Mouse (Mus musculus): ENCODE measurements at regions not wholly inside any gene's neighbourhood (a gene's known extent, or its start where the extent isn't known, plus 50 kb on each side); places are given as distances from the start of the nearest gene placed in this dataset.
"Not testable (repeated sequence)": the region's sequence is repeated elsewhere in the genome, so short reads cannot be mapped to it uniquely, and the experiment has no call there.

DNA sequence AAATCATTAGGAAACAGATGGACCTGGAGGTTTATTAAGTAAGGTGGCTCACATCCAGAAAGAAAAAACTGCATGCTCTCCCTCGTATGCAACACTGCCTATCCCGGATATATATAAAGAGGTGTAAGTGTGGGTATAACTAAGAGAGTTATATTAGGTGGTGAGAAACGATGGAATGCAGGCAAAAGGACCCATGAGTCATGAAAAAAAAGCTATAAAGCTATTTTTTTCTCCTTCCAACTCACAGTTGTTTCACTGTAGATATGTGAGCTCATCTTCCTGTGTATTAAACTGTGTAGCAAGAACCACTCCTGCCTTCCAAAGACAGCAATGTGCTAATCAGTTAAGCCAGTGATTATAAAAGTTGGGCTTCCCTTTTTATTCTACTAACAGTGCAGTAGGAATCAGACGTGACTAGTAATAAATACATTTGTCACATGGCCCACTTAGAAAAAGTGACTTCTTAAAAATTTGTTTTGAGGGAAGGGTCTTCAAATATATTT is 51.4 kb upstream of the Bdh1 start:
- DNase-seq (ENCODE audit: extremely low read depth) = not testable (repeated sequence)

DNA sequence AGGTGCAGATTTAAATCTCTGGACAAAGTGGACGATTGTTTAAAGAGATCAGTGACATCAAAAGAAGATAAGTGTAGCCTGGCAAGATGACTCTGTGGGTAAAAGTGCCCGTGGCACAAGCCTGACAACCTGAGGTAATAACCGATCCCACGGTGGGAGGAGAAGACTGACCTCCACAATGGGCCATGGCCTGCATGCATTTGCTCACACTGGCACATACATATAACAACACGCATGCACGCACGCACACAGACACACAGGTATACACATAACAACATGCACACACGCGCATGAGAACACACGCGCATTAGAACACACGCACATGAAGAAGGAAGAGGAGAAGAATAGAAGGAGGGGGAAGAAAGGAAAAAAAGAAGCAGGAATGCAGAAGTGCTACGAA is 52.2 kb upstream of the Bdh1 start:
- dilution Hi-C loops (cut with MboI; ENCODE audit: extremely low pct_ligation_motif_present, extremely low pct_unique_long_range_greater_than_20kb, low sequenced_read_pairs) = no loop called here
- H3K9ac ChIP-seq (ENCODE audit: insufficient read depth, low read depth) = no peak overlapping the region
- no peaks in the 10 kb centered on the region for H3K79me2 ChIP-seq (replicated peaks; ENCODE audit: control insufficient read depth, extremely low read depth, insufficient read depth, poor library complexity, severe bottlenecking)
- in situ Hi-C loops (cut with MboI; ENCODE audit: low pct_ligation_motif_present, low pct_unique_long_range_greater_than_20kb, low sequenced_read_pairs) = loop anchor here (25.0 kb wide), 1 partner anchor 1108 kb away; the partner anchor contains the start of gene Cpn2
- no peaks in the 10 kb centered on the region for H3K36me3 ChIP-seq (replicated peaks in 1 of 2; ENCODE audit: control insufficient read depth in 1 of 2, insufficient read depth in 1 of 2, low read length in 1 of 2)
- no peak overlapping the region for H3K4me3 ChIP-seq (replicated peaks in 1 of 3; ENCODE audit: low read depth in 2 of 3, low read length in 2 of 3, poor library complexity in 1 of 3)
- peaks cover 4% of the 10 kb centered on the region for H3K9me3 ChIP-seq (replicated peaks; ENCODE audit: low read length)
- no peak for DNase-seq (ENCODE audit: extremely low read depth)
- H3K27me3 ChIP-seq (replicated peaks) = no peaks in the 10 kb centered on the region
- H3K4me2 ChIP-seq (ENCODE audit: insufficient read depth, low read depth, poor library complexity, severe bottlenecking) = no peak overlapping the region
- no peak overlapping the region for H3K27ac ChIP-seq (ENCODE audit: insufficient read depth, low read depth)
- TF ChIP-seq RCOR1 (conservative IDR thresholded peaks at IDR 0.05; ENCODE audit: low read depth, low read length) = no peak
- H3K4me1 ChIP-seq (ENCODE audit: control insufficient read depth in 1 of 2, insufficient read depth in 2 of 2) = peaks cover 4 to 12% of the 10 kb centered on the region in 2 experiments

More for the DNA sequence above, 51.4 kb upstream of the Bdh1 start:
- H3K27me3 ChIP-seq (replicated peaks); H3K9ac ChIP-seq (ENCODE audit: insufficient read depth, low read depth); H3K79me2 ChIP-seq (replicated peaks; ENCODE audit: control insufficient read depth, extremely low read depth, insufficient read depth, poor library complexity, severe bottlenecking); H3K36me3 ChIP-seq (replicated peaks in 1 of 2; ENCODE audit: control insufficient read depth in 1 of 2, insufficient read depth in 1 of 2, low read length in 1 of 2); dilution Hi-C loops (cut with MboI; ENCODE audit: extremely low pct_ligation_motif_present, extremely low pct_unique_long_range_greater_than_20kb, low sequenced_read_pairs); H3K27ac ChIP-seq (ENCODE audit: insufficient read depth, low read depth); H3K4me2 ChIP-seq (ENCODE audit: insufficient read depth, low read depth, poor library complexity, severe bottlenecking); H3K4me3 ChIP-seq (replicated peaks in 1 of 3; ENCODE audit: low read depth in 2 of 3, low read length in 2 of 3, poor library complexity in 1 of 3); H3K9me3 ChIP-seq (replicated peaks; ENCODE audit: low read length): not testable (repeated sequence)
- in situ Hi-C loops (cut with MboI; ENCODE audit: low pct_ligation_motif_present, low pct_unique_long_range_greater_than_20kb, low sequenced_read_pairs) = loop anchor here (25.0 kb wide), 1 partner anchor 1108 kb away; the partner anchor contains the start of gene Cpn2
- peaks cover 4 to 11% of the 10 kb centered on the region in 2 experiments for H3K4me1 ChIP-seq (ENCODE audit: control insufficient read depth in 1 of 2, insufficient read depth in 2 of 2)

DNA sequence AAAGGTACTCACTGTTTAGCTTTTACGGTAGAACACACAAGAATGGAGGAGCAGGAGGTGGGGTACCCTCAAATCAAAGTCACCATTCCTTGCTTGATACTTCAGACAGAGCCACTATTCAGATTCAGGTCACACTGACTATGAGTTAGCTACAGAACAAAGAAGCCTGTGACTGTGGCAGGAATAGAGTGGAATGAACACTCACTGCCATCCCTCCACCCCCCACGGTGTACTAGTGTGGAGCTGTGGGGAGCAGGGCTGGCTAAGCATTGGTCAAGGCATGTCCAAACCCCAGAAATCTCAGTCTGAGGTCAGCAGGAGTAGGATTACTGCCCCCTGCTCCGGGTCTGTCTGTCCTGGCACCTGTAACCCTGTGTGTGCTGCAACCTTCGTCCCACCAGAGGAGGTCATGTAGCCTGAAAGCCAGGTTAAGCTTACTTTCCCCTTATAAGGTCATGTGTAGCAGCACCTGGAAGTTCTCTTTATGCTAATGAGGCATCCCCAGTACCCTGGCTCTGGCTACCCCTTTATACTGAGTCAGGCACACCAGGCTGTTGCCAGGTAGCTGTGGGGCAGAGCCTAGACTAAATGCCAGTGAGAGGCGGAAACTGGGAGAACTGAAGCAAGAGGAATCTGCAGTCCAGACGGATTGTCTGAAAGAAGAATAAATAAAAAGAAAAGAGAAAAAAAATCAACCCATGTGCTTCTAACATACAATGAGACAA is 53.1 kb upstream of the Apod start:
- H3K79me2 ChIP-seq (replicated peaks; ENCODE audit: control insufficient read depth, extremely low read depth, insufficient read depth, poor library complexity, severe bottlenecking) = no peaks in the 10 kb centered on the region
- H3K36me3 ChIP-seq (replicated peaks in 1 of 2; ENCODE audit: control insufficient read depth in 1 of 2, insufficient read depth in 1 of 2, low read length in 1 of 2) = no peaks in the 10 kb centered on the region
- no peak overlapping the region for H3K27ac ChIP-seq (ENCODE audit: insufficient read depth, low read depth)
- no peaks in the 10 kb centered on the region for H3K9me3 ChIP-seq (replicated peaks; ENCODE audit: low read length)
- no peak for DNase-seq (ENCODE audit: extremely low read depth)
- H3K9ac ChIP-seq (ENCODE audit: insufficient read depth, low read depth) = no peak overlapping the region
- in situ Hi-C loops (cut with MboI; ENCODE audit: low pct_ligation_motif_present, low pct_unique_long_range_greater_than_20kb, low sequenced_read_pairs) = loop anchor here (25.0 kb wide), 1 partner anchor 1105 kb away; the partner anchor contains the start of gene Cpn2
- no peaks in the 10 kb centered on the region for H3K27me3 ChIP-seq (replicated peaks)
- dilution Hi-C loops (cut with MboI; ENCODE audit: extremely low pct_ligation_motif_present, extremely low pct_unique_long_range_greater_than_20kb, low sequenced_read_pairs) = no loop called here
- peaks cover 5 to 12% of the 10 kb centered on the region in 2 experiments for H3K4me1 ChIP-seq (ENCODE audit: control insufficient read depth in 1 of 2, insufficient read depth in 2 of 2)
- no peak overlapping the region for H3K4me3 ChIP-seq (replicated peaks in 1 of 3; ENCODE audit: low read depth in 2 of 3, low read length in 2 of 3, poor library complexity in 1 of 3)
- no peak overlapping the region for H3K4me2 ChIP-seq (ENCODE audit: insufficient read depth, low read depth, poor library complexity, severe bottlenecking)
- TF ChIP-seq RAD21 (IDR thresholded peaks at IDR 0.05; ENCODE audit: low read depth, low read length) (no peak), HCFC1 (IDR thresholded peaks at IDR 0.05; ENCODE audit: low read depth, low read length) (no peak), TCF12 (IDR thresholded peaks at IDR 0.05; ENCODE audit: low read depth, low read length) (no peak), MXI1 (IDR thresholded peaks at IDR 0.05; ENCODE audit: low read depth, low read length) (no peak), ELF1 (IDR thresholded peaks at IDR 0.05; ENCODE audit: low read depth, low read length) (no peak), ZKSCAN1 (IDR thresholded peaks at IDR 0.05; ENCODE audit: borderline replicate concordance, low read depth, low read length) (no peak), CHD1 (IDR thresholded peaks at IDR 0.05; ENCODE audit: low read depth, low read length) (no peak), POLR2A (IDR thresholded peaks at IDR 0.05; ENCODE audit: low read depth, low read length) (no peak), GABPA (IDR thresholded peaks at IDR 0.05; ENCODE audit: insufficient replicate concordance, low read depth, low read length) (no peak), CTCF (conservative IDR thresholded peaks at IDR 0.05 in 1 of 2, IDR thresholded peaks at IDR 0.05 in 1 of 2; ENCODE audit: low read depth in 2 of 2, low read length in 2 of 2) (no peak), EP300 (IDR thresholded peaks at IDR 0.05; ENCODE audit: low read length) (no peak)
